Mouse (Mus musculus): ENCODE measurements around the gene Samd7. TPM values are rescaled to one million over a fixed set of nuclear protein-coding genes. Genes with fewer than 3 reads are reported as not detected.

Samd7 gene
- total RNA-seq, 2 experiments from 2014 or later, result not detected

GRCm38 (mm10) chr3:30742891-30743290 lies 3.2 kb upstream of the Samd7 start:
- no peak for DNase-seq
- intact Hi-C loops (cut with DNase I), result no loop called here

- intact Hi-C loops (cut with DNase I), result no loop called here
- DNase-seq, result no peak
Observed at GRCm38 (mm10) chr3:30748316-30748715, 2.2 kb downstream of the Samd7 start.

- intact Hi-C loops (cut with DNase I), result no loop called here
Observed at GRCm38 (mm10) chr3:30754696-30755095, 8.6 kb downstream of the Samd7 start.

GRCm38 (mm10) chr3:30764877-30765276 lies 18.8 kb downstream of the Samd7 start:
- no peak for DNase-seq
- intact Hi-C loops (cut with DNase I), result no loop called here

More at GRCm38 (mm10) chr3:30754696-30755095, 8.6 kb downstream of the Samd7 start:
- no peak for DNase-seq

- intact Hi-C loops (cut with DNase I), result no loop called here
- no peak for DNase-seq
Observed at GRCm38 (mm10) chr3:30765311-30766027, 19.4 kb downstream of the Samd7 start.

GRCm38 (mm10) chr3:30766177-30766576 lies 20.1 kb downstream of the Samd7 start:
- no peak for DNase-seq
- intact Hi-C loops (cut with DNase I), result no loop called here

GRCm38 (mm10) chr3:30767271-30767670 lies 21.2 kb downstream of the Samd7 start:
- intact Hi-C loops (cut with DNase I), result no loop called here

GRCm38 (mm10) chr3:30769755-30770515 lies 23.8 kb downstream of the Samd7 start:
- DNase-seq, result no peak
- intact Hi-C loops (cut with DNase I), result no loop called here

More at GRCm38 (mm10) chr3:30767271-30767670, 21.2 kb downstream of the Samd7 start:
- no peak for DNase-seq

GRCm38 (mm10) chr3:30771560-30771959 lies 25.5 kb downstream of the Samd7 start:
- intact Hi-C loops (cut with DNase I), result no loop called here
- DNase-seq, result no peak

- intact Hi-C loops (cut with DNase I), result no loop called here
- no peak for DNase-seq
Observed at GRCm38 (mm10) chr3:30772631-30773030, 26.5 kb downstream of the Samd7 start.

GRCm38 (mm10) chr3:30774677-30775076 lies 28.6 kb downstream of the Samd7 start:
- no peak for DNase-seq
- intact Hi-C loops (cut with DNase I), result no loop called here

GRCm38 (mm10) chr3:30777984-30778383 lies 31.9 kb downstream of the Samd7 start:
- intact Hi-C loops (cut with DNase I), result no loop called here
- DNase-seq, result no peak

- DNase-seq, result no peak
- intact Hi-C loops (cut with DNase I), result no loop called here
Observed at GRCm38 (mm10) chr3:30788531-30788930, 42.4 kb downstream of the Samd7 start.

- peak; percentile 90 to 92 for DNase-seq
- intact Hi-C loops (cut with DNase I), result loop anchor here (1.0 to 10.0 kb wide), 3 partner anchors 56 to 188 kb away; partner anchors contain the start of gene Mynn
Observed at GRCm38 (mm10) chr3:30792737-30793402, 46.8 kb downstream of the Samd7 start, which contains the start of gene Sec62. Gene Sec62, plus strand, starts transcription at chr3:30792875.

GRCm38 (mm10) chr3:30793403-30794221 lies 47.5 kb downstream of the Samd7 start:
- intact Hi-C loops (cut with DNase I), result loop anchor here (1.0 to 10.0 kb wide), 3 partner anchors 56 to 189 kb away; partner anchors contain the start of gene Mynn
- DNase-seq, result peak; percentile 22 to 36

GRCm38 (mm10) chr3:30802171-30802570 lies 56.1 kb downstream of the Samd7 start:
- DNase-seq, result no peak
- intact Hi-C loops (cut with DNase I), result no loop called here

- no peak for DNase-seq
- intact Hi-C loops (cut with DNase I), result no loop called here
Observed at GRCm38 (mm10) chr3:30812881-30813280, 66.8 kb downstream of the Samd7 start.
